Mouse (Mus musculus) embryo, embryonic 10 days (tissue): ENCODE measurements around the gene Plekhg2.

Source experiments
- DNase-seq: peaks from one replicate; pipeline ENCODE4 v3.0.0-alpha.2; 2015; ENCODE audit warnings: low spot score

The Plekhg2 gene

DNA sequence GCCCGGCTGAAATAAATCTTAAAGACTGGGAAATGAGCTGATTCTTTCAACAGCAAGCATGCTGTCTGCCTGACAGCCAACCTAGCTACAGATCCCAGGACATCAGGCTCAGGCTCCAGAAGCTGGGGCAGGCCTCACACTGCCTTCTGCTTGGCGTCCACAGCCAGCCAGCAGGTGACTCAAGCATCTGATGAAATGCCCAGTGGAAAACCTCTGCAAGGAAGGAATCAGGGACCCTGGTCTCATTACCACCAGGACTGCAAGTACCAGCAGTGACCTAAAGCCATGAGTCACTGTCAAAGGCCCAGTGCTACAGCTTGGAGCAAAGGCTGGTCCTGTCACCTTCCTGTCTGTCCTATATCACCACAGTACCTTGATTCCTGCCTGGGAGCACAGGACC, 36.9 kb downstream of the Plekhg2 start:
- no peak for DNase-seq

DNA sequence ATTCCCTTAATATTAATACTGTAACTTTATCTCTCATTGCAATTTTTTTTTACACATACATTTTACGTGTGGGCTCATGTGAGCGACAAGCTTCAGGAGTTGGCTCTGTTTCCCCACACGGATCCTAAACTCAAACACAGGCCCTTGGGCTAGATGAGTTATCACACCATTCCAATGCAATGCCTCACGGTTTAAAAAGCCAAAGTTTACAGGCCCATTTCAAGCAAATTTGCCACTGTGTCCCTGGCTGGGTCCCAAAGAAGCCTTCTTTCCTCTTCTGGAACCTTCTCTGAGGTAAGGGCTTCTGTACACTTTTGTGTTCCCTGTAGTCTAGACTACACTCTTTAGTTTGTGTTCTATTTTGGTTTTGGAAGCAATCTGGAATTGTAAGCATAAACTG, 37.9 kb downstream of the Plekhg2 start:
- no peak for DNase-seq

DNA sequence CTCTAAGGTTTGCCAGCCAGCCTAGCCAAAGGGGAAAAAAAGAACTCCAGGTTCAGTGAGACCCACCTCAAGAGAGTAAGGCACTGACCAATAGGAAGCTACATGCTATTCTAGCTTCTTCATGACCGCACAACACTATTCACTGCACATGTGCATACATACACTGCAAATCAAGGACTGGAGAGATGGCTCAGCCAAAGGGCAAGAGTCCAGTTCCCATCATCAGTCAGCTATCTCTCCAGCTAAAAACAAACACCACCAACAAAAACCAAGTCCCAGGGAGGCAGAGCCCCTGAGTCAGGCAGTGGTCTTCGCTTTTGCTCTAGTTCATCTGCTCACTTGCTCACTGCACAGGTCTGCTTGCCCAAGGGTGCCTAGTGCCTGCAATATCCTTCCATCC, 44.1 kb downstream of the Plekhg2 start:
- DNase-seq = no peak

DNA sequence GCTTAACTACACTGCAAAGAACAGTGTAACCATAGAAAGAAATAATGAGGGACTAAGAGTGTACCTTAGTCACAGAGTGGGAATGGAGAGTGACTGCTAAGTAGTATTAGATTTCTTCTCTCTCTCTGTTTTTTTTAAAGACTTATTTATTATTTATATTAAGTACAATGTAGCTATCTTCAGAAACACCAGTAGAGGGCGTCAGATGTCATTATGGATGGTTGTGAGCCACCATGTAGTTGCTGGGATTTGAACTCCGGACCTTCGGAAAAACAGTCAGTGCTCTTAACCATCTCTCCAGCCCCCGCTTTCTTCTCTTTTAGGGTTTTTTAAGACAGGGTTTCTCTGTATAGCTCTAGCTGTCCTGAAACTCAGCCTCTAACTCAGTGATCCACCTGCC, 45.9 kb downstream of the Plekhg2 start:
- no peak for DNase-seq

DNA sequence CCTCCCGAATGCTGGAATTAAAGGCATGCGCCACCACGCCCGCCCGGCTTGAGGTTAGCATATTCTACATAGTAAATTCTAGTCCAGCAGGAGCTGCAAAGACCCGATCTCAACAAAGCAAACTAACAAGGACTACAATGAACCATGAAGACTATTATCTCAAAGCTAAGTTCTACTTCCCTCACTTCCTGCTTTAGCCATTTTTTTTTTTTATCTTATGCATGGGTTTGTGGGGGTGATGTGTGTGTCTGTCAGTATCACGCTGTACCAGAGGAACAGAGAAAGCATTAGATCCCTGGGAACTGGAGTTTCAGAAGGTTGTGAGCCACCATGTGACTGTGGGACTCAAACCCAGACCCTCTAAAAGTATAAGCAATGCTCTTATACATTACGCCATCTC, 47.1 kb downstream of the Plekhg2 start:
- no peak for DNase-seq

DNA sequence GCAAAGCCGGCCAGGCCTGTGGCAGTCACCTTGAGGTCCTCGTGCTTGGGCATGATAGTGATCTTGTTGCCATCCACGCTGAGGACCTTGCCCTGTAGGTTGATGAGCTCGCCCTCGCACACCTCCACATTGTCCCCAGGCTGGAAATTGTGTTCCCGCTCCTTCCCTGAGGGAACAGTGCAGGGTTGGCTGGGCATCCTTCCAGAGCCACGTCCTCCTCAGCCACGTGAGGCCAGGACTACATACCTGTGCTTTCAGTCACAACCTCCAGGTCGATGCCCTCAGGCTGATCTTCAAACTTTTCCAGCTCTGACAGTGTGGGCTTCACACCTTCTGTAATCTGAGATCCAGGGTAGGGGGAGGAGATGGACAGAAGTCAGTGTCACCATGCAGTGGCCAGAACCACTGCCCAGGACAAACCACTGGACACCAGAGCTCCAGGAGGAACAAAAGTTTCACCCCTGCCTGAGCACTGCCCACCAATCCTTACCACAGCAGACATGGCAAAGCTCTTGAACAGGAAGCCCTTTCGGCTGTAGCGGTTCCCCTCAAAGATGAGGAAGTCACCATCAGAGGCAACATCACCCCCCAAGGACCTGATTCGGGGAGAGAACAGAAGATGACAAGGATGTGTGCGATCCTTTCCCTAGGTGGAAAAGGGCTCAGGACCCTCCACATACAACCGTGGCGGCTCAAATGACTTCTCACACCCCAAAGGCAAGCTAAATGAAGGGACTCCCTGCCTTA, 50.3 kb downstream of the Plekhg2 start:
- no peak for DNase-seq

DNA sequence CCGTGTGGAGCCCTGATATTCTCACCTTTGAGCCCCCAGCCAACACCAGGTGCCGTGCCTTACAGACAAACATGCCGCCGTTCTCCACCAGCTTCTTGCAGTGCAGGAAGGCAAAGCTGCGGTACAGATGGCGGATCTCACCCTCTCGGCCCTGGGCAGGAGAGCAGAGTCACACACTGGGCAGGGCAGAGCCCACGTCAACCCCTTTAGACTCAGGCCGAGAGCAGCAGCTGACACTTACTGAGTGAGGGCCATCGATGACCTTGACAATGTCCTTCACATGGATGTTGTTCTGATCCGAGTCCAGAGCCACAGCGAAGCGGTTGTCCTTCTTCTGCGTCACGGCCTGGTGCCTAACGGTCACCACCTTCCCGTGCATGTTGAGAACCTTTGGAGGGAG, 53.7 kb downstream of the Plekhg2 start:
- no peak for DNase-seq

DNA sequence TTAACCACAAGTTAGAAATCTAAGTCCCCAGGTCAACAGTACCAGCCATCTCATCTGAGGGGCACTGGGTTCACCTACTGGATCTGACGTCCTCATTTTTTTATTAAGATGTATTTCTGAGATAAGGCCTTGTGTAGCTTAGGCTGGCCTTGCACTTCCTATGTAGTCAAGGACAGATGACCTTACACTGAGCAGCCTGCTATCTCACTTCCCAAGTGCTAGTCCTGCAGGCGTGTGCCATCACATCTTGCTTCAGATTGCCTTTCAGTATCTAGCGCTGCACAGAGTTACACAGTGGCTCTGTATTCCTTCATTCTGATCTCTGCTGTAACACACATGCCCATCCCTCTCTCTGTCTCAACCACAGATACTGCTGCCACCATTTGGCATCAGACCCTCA, 54.4 kb downstream of the Plekhg2 start:
- no peak for DNase-seq

DNA sequence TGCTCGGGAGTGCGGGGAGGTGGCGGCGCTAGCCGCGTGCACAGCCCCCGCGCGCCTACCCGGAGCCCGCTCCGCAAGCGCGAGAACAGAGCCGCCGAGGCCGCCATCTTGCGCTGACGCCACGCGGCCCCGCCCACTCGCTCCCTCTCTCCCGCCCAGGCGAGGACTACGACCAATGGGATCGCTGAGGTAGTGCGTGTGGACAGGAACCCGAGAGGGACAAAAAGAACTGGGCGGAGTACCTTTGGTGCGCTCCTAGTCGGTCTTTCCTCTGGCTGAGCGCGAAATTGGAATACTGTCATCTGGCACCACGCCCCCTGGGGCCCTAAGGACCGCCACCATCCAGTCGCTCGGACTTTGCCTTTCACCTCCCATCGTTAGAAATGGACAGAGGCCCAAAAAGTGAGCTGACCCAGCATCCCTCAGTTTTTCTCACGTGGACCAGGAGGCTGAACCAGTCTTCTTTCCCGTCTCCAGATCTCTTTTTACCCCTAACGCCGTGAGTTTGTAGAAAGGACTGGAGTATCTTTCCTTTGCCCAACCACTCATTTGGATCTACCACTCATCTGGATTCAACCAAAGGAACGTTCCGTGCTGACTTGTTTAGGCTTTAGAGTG, 60.4 kb downstream of the Plekhg2 start, which contains the start of gene Timm50:
TSS of gene Timm50 (minus strand) at position 147 of the 618 bp plus-strand sequence.
- DNase-seq = peak; percentile 98

DNA sequence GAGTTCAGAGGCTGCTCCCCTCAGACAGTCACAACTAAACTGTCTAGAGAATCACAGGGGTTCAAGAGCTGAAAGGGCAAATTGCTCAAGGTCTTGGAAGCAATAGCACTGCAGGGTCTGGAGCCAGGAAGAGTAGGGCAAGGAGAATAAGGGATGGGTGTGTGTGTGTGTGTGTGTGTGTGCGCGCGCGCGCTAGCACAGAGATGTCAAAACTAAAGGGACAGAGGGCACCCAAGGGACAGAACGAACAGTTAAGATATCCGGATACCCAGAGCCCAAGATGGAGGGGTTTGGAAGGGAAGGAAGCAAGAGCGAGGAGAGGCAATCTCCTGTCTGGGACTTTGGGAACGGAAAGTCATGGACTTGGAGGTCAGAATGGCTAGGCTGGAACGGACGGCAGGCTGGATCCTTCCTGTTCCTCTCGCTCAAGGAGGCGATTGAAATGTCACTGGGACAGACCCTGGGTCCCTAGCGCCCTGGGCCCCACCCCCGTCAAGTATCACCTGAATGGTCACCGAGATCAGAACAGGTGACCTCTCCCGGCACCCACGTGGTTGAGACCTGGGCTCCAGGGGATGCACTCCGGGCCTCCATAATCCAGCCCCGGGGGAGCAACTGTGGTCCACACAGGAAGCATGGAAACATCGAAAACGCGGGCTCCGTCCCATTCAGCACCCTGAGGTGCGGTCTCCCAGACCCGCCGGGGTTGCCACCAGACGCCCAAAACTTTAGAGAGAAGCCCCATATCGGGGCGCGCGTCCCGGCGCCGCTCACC, 61.1 kb downstream of the Plekhg2 start:
- no peak for DNase-seq

DNA sequence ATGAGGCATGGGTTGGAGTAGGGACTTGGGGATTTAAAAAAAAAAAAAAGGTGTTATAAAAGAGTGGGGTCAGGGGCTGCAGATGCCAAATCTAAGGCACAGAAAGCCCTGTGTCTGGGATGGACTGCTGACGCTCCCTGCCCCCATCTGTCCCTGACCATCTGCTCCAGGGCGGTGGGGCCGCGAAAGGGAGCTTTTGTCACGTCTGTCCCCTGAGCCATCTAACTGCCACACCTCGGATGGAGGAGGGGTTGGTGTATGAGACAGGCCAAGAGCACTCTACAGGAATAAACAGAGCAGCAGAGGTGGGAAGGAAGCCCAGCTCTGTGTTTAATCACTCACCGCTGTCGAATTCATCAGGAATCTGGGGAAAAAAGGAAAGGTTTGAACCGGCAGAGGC, 62.7 kb downstream of the Plekhg2 start:
- DNase-seq = peak; percentile 45
